Mouse (Mus musculus) forebrain, embryonic 11.5 days (tissue): ENCODE results near the gene Xpo4. TPM values are rescaled to one million over a fixed set of nuclear protein-coding genes. Genes with fewer than 3 reads are reported as not detected.

Experiments used
- ATAC-seq: fragments of 200-750 bp; cut with Nextera tagmentation; replicated peaks from 2 replicates; pipeline ENCODE4 v1.8.0; 2017; ENCODE audit warnings: moderate TSS enrichment; ENCODE audit not compliant: low FRiP score
- DNase-seq: peaks from one replicate; pipeline ENCODE4 v3.0.0-alpha.2; 2017; ENCODE audit warnings: low spot score
- H3K27ac ChIP-seq: fragments of 300-500 bp; sonication (generic); 2 replicates; pipeline ENCODE4 v1.5.1; 2014; ENCODE audit warnings: low read depth, low read length
- H3K27me3 ChIP-seq: fragments of 300-500 bp; sonication (generic); 2 replicates; pipeline ENCODE4 v1.6.1; 2014; ENCODE audit warnings: mild to moderate bottlenecking, low read length, mixed read lengths; ENCODE audit not compliant: control insufficient read depth, insufficient read depth
- H3K36me3 ChIP-seq: fragments of 300-500 bp; sonication (generic); 2 replicates; pipeline ENCODE4 v1.6.1; 2014; ENCODE audit warnings: mild to moderate bottlenecking, low read length, moderate library complexity, mixed read lengths; ENCODE audit not compliant: control insufficient read depth, insufficient read depth
- H3K4me1 ChIP-seq: fragments of 300-500 bp; sonication (generic); replicated peaks from 2 replicates; pipeline ENCODE4 v1.6.1; 2014; ENCODE audit warnings: low read length, mixed read lengths; ENCODE audit not compliant: control insufficient read depth, insufficient read depth
- H3K4me2 ChIP-seq: fragments of 300-500 bp; sonication (generic); 2 replicates; pipeline ENCODE4 v1.6.1; 2014; ENCODE audit warnings: low read depth, mild to moderate bottlenecking, low read length, moderate library complexity, mixed read lengths; ENCODE audit not compliant: severe bottlenecking
- H3K4me3 ChIP-seq: fragments of 300-500 bp; sonication (generic); 2 replicates; pipeline ENCODE4 v1.5.1; 2014; ENCODE audit warnings: low read depth, low read length
- H3K9ac ChIP-seq: fragments of 300-500 bp; sonication (generic); 2 replicates; pipeline ENCODE4 v1.6.1; 2014; ENCODE audit warnings: low read length
- H3K9me3 ChIP-seq: fragments of 300-500 bp; sonication (generic); 2 replicates; pipeline ENCODE4 v1.6.1; 2016; ENCODE audit warnings: low read length, mixed read lengths; ENCODE audit not compliant: control insufficient read depth
- WGBS: fragments of 180-500 bp; shearing (Covaris S2); extraction: QIAGEN DNeasy Blood & Tissue Kit; methylation state at CpG from one replicate; pipeline ENCODE4 v1.1.7; 2014; 5-methylcytosine and 5-hydroxymethylcytosine counted together
- polyA plus RNA-seq: library from polyadenylated mRNA; unstranded; fragments of >200 nt; fragmentation: Nextera tagmentation; extraction: Ambion mirVana; gene quantifications from 2 replicates; pipeline ENCODE4 v1.2.1, GENCODE M21; 2014

Gene Xpo4
- 35.6 and 39.1 TPM in 2 replicates for polyA plus RNA-seq

DNA sequence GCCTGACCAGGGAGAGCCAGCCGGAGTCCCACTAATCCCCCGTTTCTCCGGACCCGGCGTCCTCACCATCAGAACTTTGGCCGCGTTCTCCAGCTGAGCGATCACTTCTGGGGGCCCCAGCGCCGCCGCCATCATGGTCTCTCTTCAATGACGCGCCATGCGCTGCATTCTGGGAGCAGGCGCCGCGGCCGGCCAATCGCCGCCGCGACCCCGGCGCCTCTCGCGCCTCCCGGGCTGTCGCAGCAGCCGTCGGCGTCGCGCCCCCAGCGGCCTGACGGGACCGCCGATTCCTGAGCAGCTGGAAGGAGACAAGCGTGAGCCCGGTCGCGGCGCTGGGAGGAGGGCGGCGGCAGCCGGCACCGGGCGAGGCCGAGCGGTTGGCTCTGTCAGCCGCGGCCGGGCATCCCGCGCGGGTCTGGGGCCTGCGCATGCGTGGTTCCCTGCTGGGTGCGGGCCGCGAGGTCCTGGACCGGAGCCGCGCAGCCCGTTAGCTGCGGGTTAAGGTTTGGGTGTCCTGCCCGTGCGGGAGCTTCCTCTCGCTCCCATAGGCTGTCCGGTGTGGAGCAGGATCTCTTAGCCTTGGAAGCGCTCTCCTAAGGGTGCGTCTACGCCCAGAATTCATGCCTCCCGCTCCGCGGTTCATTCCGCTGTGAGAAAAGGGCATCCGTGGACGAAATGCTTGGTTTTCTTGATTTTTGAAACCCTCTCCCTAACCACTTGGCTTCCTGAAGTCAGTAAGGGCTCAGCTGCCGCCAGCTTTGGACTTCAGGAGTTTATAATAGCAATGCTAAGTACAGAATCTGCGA lies at the start of gene Xpo4:
Xpo4 (minus strand) TSS at position 609 of the 806 bp plus-strand sequence.
- H3K27ac ChIP-seq = peak within 1 kb of the TSS; percentile 96
- ATAC-seq (peak; percentile 94), DNase-seq (peak; percentile 93)
- H3K9ac ChIP-seq = peak within 1 kb of the TSS; percentile 87
- no peaks in the 10 kb centered on the region for H3K27me3 ChIP-seq
- no peaks in the 10 kb centered on the region for H3K9me3 ChIP-seq
- no peaks in the 10 kb centered on the region for H3K4me1 ChIP-seq
- H3K4me3 ChIP-seq = peak within 1 kb of the TSS; percentile 85
- H3K36me3 ChIP-seq = no peaks in the 10 kb centered on the region
- H3K4me2 ChIP-seq = peak within 1 kb of the TSS; percentile 91
- under 1% methylated on average over 78 of the region's 80 CpGs for WGBS

DNA sequence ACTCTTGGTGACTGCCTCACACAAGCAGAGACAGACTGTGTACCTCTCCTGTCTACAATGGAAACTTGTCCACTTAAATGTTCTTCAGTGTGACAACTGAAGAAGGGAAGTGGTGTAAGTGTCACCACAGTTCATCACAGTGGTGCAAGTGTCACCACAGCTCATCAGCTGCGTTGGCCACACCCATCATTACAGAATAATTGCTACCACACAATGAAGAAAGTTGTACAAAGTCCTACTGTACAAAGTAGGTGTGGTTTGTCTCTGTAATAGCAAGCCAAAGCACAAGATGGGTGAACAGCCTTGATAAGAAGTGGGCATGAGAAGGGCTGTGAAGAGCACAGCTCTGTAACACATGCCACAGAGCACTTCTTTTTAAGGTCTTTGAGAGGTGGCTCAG lies 47.7 kb upstream of the Xpo4 start:
- Histone ChIP-seq H3K4me2 (no peak overlapping the region), H3K4me1 (peaks cover 10% of the 10 kb centered on the region), H3K9me3 (no peaks in the 10 kb centered on the region), H3K36me3 (no peaks in the 10 kb centered on the region; the same call in 1 of the 2 replicates), H3K27me3 (no peaks in the 10 kb centered on the region), H3K4me3 (no peak overlapping the region), H3K27ac (no peak overlapping the region), H3K9ac (no peak overlapping the region)
- no peak for ATAC-seq
- DNase-seq = no peak
- 88% methylated on average over 1 of the region's 1 CpGs for WGBS

GRCm38 (mm10) chr14:57711059-57711458 lies 45.8 kb upstream of the Xpo4 start:
- DNase-seq (no peak), ATAC-seq (no peak)

DNA sequence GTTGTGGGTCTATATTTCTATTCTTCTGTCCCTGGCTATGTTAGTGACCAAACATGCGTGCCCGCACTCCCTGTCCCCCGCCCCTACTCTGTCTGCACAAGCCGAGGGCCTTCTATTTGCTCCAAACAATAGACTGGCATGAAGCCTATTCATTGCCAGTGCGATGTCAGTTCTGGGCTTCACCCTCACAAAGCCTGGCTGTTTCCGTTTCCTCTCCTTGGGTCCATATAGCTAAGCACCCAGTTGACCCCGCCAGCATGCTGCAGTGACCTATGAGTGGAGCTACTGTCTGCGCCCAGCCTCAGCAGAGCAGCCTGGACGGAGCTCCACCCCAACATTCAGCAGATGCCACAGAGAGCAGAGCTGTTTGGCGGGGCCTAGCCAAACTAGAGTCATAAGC lies 43.9 kb upstream of the Xpo4 start:
- 19% methylated on average over 10 of the region's 10 CpGs for WGBS
- ATAC-seq (peak; percentile 55), DNase-seq (peak; percentile 55)
- no peaks in the 10 kb centered on the region for H3K9me3 ChIP-seq
- no peak overlapping the region for H3K27ac ChIP-seq
- H3K4me1 ChIP-seq = peaks cover 17% of the 10 kb centered on the region
- no peaks in the 10 kb centered on the region for H3K27me3 ChIP-seq
- H3K4me3 ChIP-seq = no peak overlapping the region
- H3K36me3 ChIP-seq = no peaks in the 10 kb centered on the region
- H3K4me2 ChIP-seq = no peak overlapping the region
- H3K9ac ChIP-seq = no peak overlapping the region

More at GRCm38 (mm10) chr14:57711059-57711458, 45.8 kb upstream of the Xpo4 start:
- Histone ChIP-seq H3K4me1 (peaks cover 17% of the 10 kb centered on the region), H3K27ac (no peak overlapping the region), H3K4me2 (no peak overlapping the region), H3K4me3 (no peak overlapping the region), H3K9me3 (no peaks in the 10 kb centered on the region), H3K27me3 (no peaks in the 10 kb centered on the region), H3K9ac (no peak overlapping the region), H3K36me3 (no peaks in the 10 kb centered on the region)
- WGBS = 92% methylated on average over 6 of the region's 6 CpGs

DNA sequence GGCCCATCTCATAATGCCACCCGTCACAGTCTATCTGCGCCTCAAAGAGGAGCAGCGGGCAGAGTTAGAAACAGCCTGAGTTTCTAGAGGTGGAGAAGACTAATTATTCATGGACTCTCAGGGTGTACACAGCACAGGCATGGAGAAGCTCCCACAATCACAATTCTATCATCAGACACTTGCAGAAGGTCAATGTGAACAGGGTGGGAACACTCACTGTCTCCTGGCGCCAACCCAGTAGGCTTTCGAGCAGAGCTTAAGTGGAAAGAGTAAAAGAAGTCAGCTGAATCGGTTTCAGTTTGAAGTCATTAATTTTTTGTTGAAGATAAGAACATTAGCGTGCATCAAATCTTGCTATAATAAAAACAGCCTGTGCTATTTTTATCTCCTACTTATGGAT lies 43.4 kb upstream of the Xpo4 start:
- ATAC-seq = no peak
- H3K4me3 ChIP-seq = no peak overlapping the region
- no peak for DNase-seq
- H3K4me2 ChIP-seq = no peak overlapping the region
- H3K9ac ChIP-seq = no peak overlapping the region
- H3K36me3 ChIP-seq = no peaks in the 10 kb centered on the region
- no peaks in the 10 kb centered on the region for H3K27me3 ChIP-seq
- 88% methylated on average over 7 of the region's 7 CpGs for WGBS
- peaks cover 17% of the 10 kb centered on the region for H3K4me1 ChIP-seq
- H3K27ac ChIP-seq = no peak overlapping the region
- H3K9me3 ChIP-seq = no peaks in the 10 kb centered on the region

GRCm38 (mm10) chr14:57707100-57707893 lies 42.1 kb upstream of the Xpo4 start:
- Histone ChIP-seq H3K27ac (peak overlapping the region; percentile 12; the same call in 1 of the 2 replicates), H3K4me2 (no peak overlapping the region), H3K4me1 (peaks cover 18% of the 10 kb centered on the region), H3K9me3 (no peaks in the 10 kb centered on the region), H3K27me3 (no peaks in the 10 kb centered on the region), H3K9ac (peak overlapping the region; percentile 39), H3K36me3 (no peaks in the 10 kb centered on the region), H3K4me3 (no peak overlapping the region)
- no peak for ATAC-seq
- WGBS = 42% methylated on average over 18 of the region's 18 CpGs
- DNase-seq = no peak

DNA sequence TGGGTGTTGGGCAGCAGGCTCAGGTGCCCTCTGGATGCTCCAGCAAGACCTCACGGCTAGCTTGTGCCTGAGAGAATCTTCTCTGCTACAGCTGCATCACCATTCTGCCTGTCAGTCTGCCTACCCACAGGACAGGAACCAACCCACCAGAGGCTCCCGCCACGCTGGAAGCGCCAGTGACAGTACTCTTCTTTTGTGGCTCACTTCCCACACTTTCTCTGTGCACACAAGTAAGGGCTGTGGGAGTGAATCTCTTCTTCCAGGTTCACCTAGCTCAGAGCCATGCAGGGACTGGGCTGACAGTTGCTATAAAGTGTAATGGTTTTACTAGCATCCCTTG lies 41.5 kb upstream of the Xpo4 start:
- DNase-seq = no peak
- H3K4me3 ChIP-seq = no peak overlapping the region
- no peaks in the 10 kb centered on the region for H3K9me3 ChIP-seq
- peaks cover 21% of the 10 kb centered on the region for H3K4me1 ChIP-seq
- 91% methylated on average over 4 of the region's 4 CpGs for WGBS
- H3K36me3 ChIP-seq = no peaks in the 10 kb centered on the region
- H3K9ac ChIP-seq = peak overlapping the region; percentile 39
- no peak overlapping the region for H3K4me2 ChIP-seq
- ATAC-seq = no peak
- H3K27me3 ChIP-seq = no peaks in the 10 kb centered on the region
- peak overlapping the region; percentile 12; the same call in 1 of the 2 replicates for H3K27ac ChIP-seq

GRCm38 (mm10) chr14:57705759-57706158 lies 40.5 kb upstream of the Xpo4 start:
- no peak for DNase-seq
- H3K36me3 ChIP-seq = no peaks in the 10 kb centered on the region

More at GRCm38 (mm10) chr14:57705759-57706158, 40.5 kb upstream of the Xpo4 start:
- H3K9me3 ChIP-seq = no peaks in the 10 kb centered on the region
- no peak overlapping the region for H3K27ac ChIP-seq
- ATAC-seq = no peak
- H3K9ac ChIP-seq = no peak overlapping the region
- no peak overlapping the region for H3K4me2 ChIP-seq
- H3K27me3 ChIP-seq = no peaks in the 10 kb centered on the region
- peaks cover 21% of the 10 kb centered on the region for H3K4me1 ChIP-seq
- 90% methylated on average over 4 of the region's 4 CpGs for WGBS
- H3K4me3 ChIP-seq = no peak overlapping the region
